8 mouse cellular contexts compared by ENCODE assay signal in genomic region chr11:76571613-76571929, GRCm38 (mm10). TPM values are rescaled to one million over a fixed set of nuclear protein-coding genes. Genes with fewer than 3 reads are reported as not detected.
DNase-seq lines count a peak whose midpoint lies in the region; ATAC-seq lines count a peak whose summit lies in the region.

No protein-coding gene starts in this region.

- H3K4me1 ChIP-seq in kidney, embryonic 16.5 days (ENCODE audit: insufficient read depth, low read length), result peaks cover 44% of the 10 kb centered on the region
- H3K4me1 ChIP-seq in embryonic facial prominence, embryonic 11.5 days (ENCODE audit: control insufficient read depth, insufficient read depth, low read length), result peaks cover 8% of the 10 kb centered on the region
- H3K4me1 ChIP-seq in hindbrain, embryonic 15.5 days (replicated peaks), result peaks cover 45% of the 10 kb centered on the region
- H3K4me1 ChIP-seq in midbrain, embryonic 14.5 days (ENCODE audit: control insufficient read depth, insufficient read depth, low read length), result peaks cover 28% of the 10 kb centered on the region

- no peaks in the 10 kb centered on the region for H3K9me3 ChIP-seq in kidney, embryonic 16.5 days (ENCODE audit: low read length)
- no peaks in the 10 kb centered on the region for H3K9me3 ChIP-seq in embryonic facial prominence, embryonic 11.5 days (replicated peaks; ENCODE audit: control insufficient read depth, low read length)
- H3K9me3 ChIP-seq in hindbrain, embryonic 15.5 days, result no peaks in the 10 kb centered on the region
- no peaks in the 10 kb centered on the region for H3K9me3 ChIP-seq in midbrain, embryonic 14.5 days (ENCODE audit: control insufficient read depth, low read length)

- H3K27me3 ChIP-seq in kidney, embryonic 16.5 days (ENCODE audit: insufficient read depth, low read length), result no peaks in the 10 kb centered on the region
- H3K27me3 ChIP-seq in embryonic facial prominence, embryonic 11.5 days (ENCODE audit: control insufficient read depth, insufficient read depth, low read length), result no peaks in the 10 kb centered on the region
- no peaks in the 10 kb centered on the region for H3K27me3 ChIP-seq in hindbrain, embryonic 15.5 days
- peaks cover 6% of the 10 kb centered on the region; the same call in 1 of the 2 replicates for H3K27me3 ChIP-seq in midbrain, embryonic 14.5 days (ENCODE audit: control insufficient read depth, insufficient read depth, low read length)

- no peak; the same call in 1 of the 2 replicates for ATAC-seq in kidney, embryonic 16.5 days (ENCODE audit: low FRiP score, low TSS enrichment)
- ATAC-seq in embryonic facial prominence, embryonic 11.5 days (replicated peaks; ENCODE audit: insufficient number of reproducible peaks, low FRiP score, low TSS enrichment, low read depth), result no peak; the same call in 1 of the 2 replicates
- ATAC-seq in hindbrain, embryonic 15.5 days (ENCODE audit: low FRiP score, low read depth), result peak; percentile 33
- peak; percentile 55; the same call in 1 of the 2 replicates for ATAC-seq in midbrain, embryonic 14.5 days (ENCODE audit: low FRiP score, low TSS enrichment)

- H3K9ac ChIP-seq in kidney, embryonic 16.5 days (replicated peaks; ENCODE audit: low read length), result peak overlapping the region; percentile 85
- peak overlapping the region; percentile 76 for H3K9ac ChIP-seq in embryonic facial prominence, embryonic 11.5 days (replicated peaks; ENCODE audit: low read length)
- H3K9ac ChIP-seq in hindbrain, embryonic 15.5 days, result peak overlapping the region; percentile 63
- H3K9ac ChIP-seq in midbrain, embryonic 14.5 days (replicated peaks; ENCODE audit: low read length), result peak overlapping the region; percentile 74

- peak overlapping the region; percentile 66 for H3K4me3 ChIP-seq in kidney, embryonic 16.5 days (ENCODE audit: low read length)
- peak overlapping the region; percentile 58 for H3K4me3 ChIP-seq in embryonic facial prominence, embryonic 11.5 days (ENCODE audit: low read depth, low read length)
- peak overlapping the region; percentile 65 for H3K4me3 ChIP-seq in hindbrain, embryonic 15.5 days
- H3K4me3 ChIP-seq in midbrain, embryonic 14.5 days (replicated peaks; ENCODE audit: low read depth, low read length), result peak overlapping the region; percentile 60

- no peak for DNase-seq in kidney, postnatal 36 days
- no peak for DNase-seq in embryonic facial prominence, embryonic 11.5 days (ENCODE audit: low spot score)
- DNase-seq in midbrain, embryonic 14.5 days, result no peak
- DNase-seq in T-cell, adult 2 months (ENCODE audit: low spot score), result no peak
- DNase-seq in yolk sac, embryonic 10.5 days (ENCODE audit: low spot score), result no peak
- no peak for DNase-seq in gastrocnemius, adult 8-10 months (ENCODE audit: low spot score in 2 of 2)

- WGBS in kidney, embryonic 16.5 days, result 4% methylated on average over 9 of the region's 9 CpGs
- 2% methylated on average over 9 of the region's 9 CpGs for WGBS in embryonic facial prominence, embryonic 11.5 days
- 8% methylated on average over 9 of the region's 9 CpGs for WGBS in hindbrain, embryonic 15.5 days
- WGBS in midbrain, embryonic 14.5 days, result 3% methylated on average over 9 of the region's 9 CpGs

- peak overlapping the region; percentile 94 for H3K4me2 ChIP-seq in kidney, embryonic 16.5 days (replicated peaks; ENCODE audit: low read depth, low read length)
- H3K4me2 ChIP-seq in embryonic facial prominence, embryonic 11.5 days (ENCODE audit: low read depth, low read length), result peak overlapping the region; percentile 93
- peak overlapping the region; percentile 91 for H3K4me2 ChIP-seq in hindbrain, embryonic 15.5 days
- peak overlapping the region; percentile 98 for H3K4me2 ChIP-seq in midbrain, embryonic 14.5 days (ENCODE audit: low read length)

- peak overlapping the region; percentile 56 for H3K27ac ChIP-seq in kidney, embryonic 16.5 days (ENCODE audit: low read length)
- H3K27ac ChIP-seq in embryonic facial prominence, embryonic 11.5 days (replicated peaks; ENCODE audit: low read depth, low read length), result no peak overlapping the region
- H3K27ac ChIP-seq in hindbrain, embryonic 15.5 days (replicated peaks), result peak overlapping the region; percentile 58
- H3K27ac ChIP-seq in midbrain, embryonic 14.5 days (replicated peaks; ENCODE audit: low read depth, low read length), result 0 out of 2 replicates have a peak overlapping the region, but pooled peaks have one; percentile 37

- no peaks in the 10 kb centered on the region for H3K36me3 ChIP-seq in kidney, embryonic 16.5 days (ENCODE audit: insufficient read depth, low read length)
- H3K36me3 ChIP-seq in embryonic facial prominence, embryonic 11.5 days (replicated peaks; ENCODE audit: control insufficient read depth, insufficient read depth, low read depth, low read length), result no peaks in the 10 kb centered on the region
- no peaks in the 10 kb centered on the region for H3K36me3 ChIP-seq in hindbrain, embryonic 15.5 days
- no peaks in the 10 kb centered on the region for H3K36me3 ChIP-seq in midbrain, embryonic 14.5 days (ENCODE audit: control insufficient read depth, insufficient read depth, low read length)

RNA-seq across cellular contexts. Expression of gene Abr, which starts 50.5 kb away (rescaled TPM):
- 40.4 and 41.0 TPM in 2 replicates for polyA plus RNA-seq in kidney, embryonic 16.5 days (2015; fragmentation: Nextera tagmentation; extraction: Ambion mirVana)
- polyA plus RNA-seq in embryonic facial prominence, embryonic 11.5 days (2014; fragmentation: Nextera tagmentation; extraction: Ambion mirVana), result 31.9 and 32.3 TPM in 2 replicates
- polyA plus RNA-seq in hindbrain, embryonic 15.5 days (2015; fragmentation: Nextera tagmentation; extraction: Ambion mirVana), result 99.9 and 113 TPM in 2 replicates
- polyA plus RNA-seq in midbrain, embryonic 14.5 days (2014; fragmentation: Nextera tagmentation; extraction: Ambion mirVana), result 102 and 136 TPM in 2 replicates
- total RNA-seq in gastrocnemius, adult 8-10 months (2022), result 10 to 100 TPM in 1 of 4 experiments, 1 to 10 TPM in 3; 5.5 to 10.6 (median 6.4) TPM

Comparison
In these comparisons a context has a peak if more than half of its experiments do, and no peak if none do; other contexts are left out.
1. ATAC-seq: peak in hindbrain, embryonic 15.5 days (single experiment) and midbrain, embryonic 14.5 days (single experiment); none in kidney, embryonic 16.5 days (single experiment) and embryonic facial prominence, embryonic 11.5 days (single experiment).
2. Peak in every context shown above with its lines, with median percentiles within 50 percentile points of each other: H3K4me2 ChIP-seq, H3K4me3 ChIP-seq and H3K9ac ChIP-seq.